22 mouse cellular contexts compared by ENCODE assay signal in genomic region chr17:43132477-43132876, GRCm38 (mm10).
"Had no signal": no experiment of that assay in that cellular context is flagged by ENCODE, and none has a peak within 500 bp of the region (broad histone marks: within the 10 kb centered on the region; RNA-seq: fewer than 3 reads in every experiment).

No protein-coding gene starts in this region.

- H3K36me3 ChIP-seq: heart, embryonic 12.5 days; hindbrain, embryonic 13.5 days; hindbrain, embryonic 15.5 days; limb, embryonic 13.5 days; limb, embryonic 15.5 days; liver, embryonic 12.5 days had no signal

- H3K4me2 ChIP-seq: heart, embryonic 12.5 days; hindbrain, embryonic 13.5 days; hindbrain, embryonic 15.5 days; limb, embryonic 13.5 days; limb, embryonic 15.5 days; liver, embryonic 12.5 days had no signal

- DNase-seq: gastrocnemius, postnatal 10 days; gastrocnemius, postnatal 36 days; heart, adult 18-20 months; heart, postnatal 10 days; kidney, adult 18-20 months; kidney, adult 8-10 months; kidney, postnatal 10 days; kidney, postnatal 25 days; kidney, postnatal 4 days; left cerebral cortex, postnatal 4 days had no signal

- H3K27me3 ChIP-seq: heart, embryonic 12.5 days; hindbrain, embryonic 13.5 days; hindbrain, embryonic 15.5 days; limb, embryonic 13.5 days; limb, embryonic 15.5 days; liver, embryonic 12.5 days had no signal

- H3K4me3 ChIP-seq: heart, embryonic 12.5 days; hindbrain, embryonic 13.5 days; hindbrain, embryonic 15.5 days; layer of hippocampus, adult 2 months; left cerebral cortex, adult 2 months; limb, embryonic 13.5 days; limb, embryonic 15.5 days; liver, embryonic 12.5 days had no signal

- H3K27ac ChIP-seq: hindbrain, embryonic 13.5 days; hindbrain, embryonic 15.5 days; hindbrain, postnatal 0 days; layer of hippocampus, adult 2 months; left cerebral cortex, adult 2 months; limb, embryonic 13.5 days; limb, embryonic 15.5 days; liver, embryonic 12.5 days; liver, embryonic 14.5 days had no signal

- H3K4me1 ChIP-seq: heart, embryonic 12.5 days had no signal

- ATAC-seq: forebrain, embryonic 16.5 days; hindbrain, postnatal 0 days; intestine, postnatal 0 days; liver, embryonic 12.5 days had no signal

- H3K9me3 ChIP-seq: heart, embryonic 12.5 days; hindbrain, embryonic 13.5 days; hindbrain, embryonic 15.5 days; limb, embryonic 13.5 days; limb, embryonic 15.5 days; liver, embryonic 12.5 days had no signal

- H3K9ac ChIP-seq: heart, embryonic 12.5 days; hindbrain, embryonic 13.5 days; hindbrain, embryonic 15.5 days; limb, embryonic 13.5 days; limb, embryonic 15.5 days; liver, embryonic 12.5 days; liver, embryonic 14.5 days had no signal
